Mouse (Mus musculus): Measurements from ENCODE around the gene Rsbn1l.

GRCm38 (mm10) chr5:20956298-20956697 is at the start of gene Rsbn1l:
- no peak for TF ChIP-seq CTCF (conservative IDR thresholded peaks at IDR 0.05; ENCODE audit: low read length)
- no peak for TF ChIP-seq POU5F1 (IDR thresholded peaks at IDR 0.05; ENCODE audit: borderline replicate concordance, low read length)
